Mouse (Mus musculus) cerebellum, postnatal 25 days (tissue): ENCODE measurements at regions not wholly inside any gene's neighbourhood (a gene's known extent, or its start where the extent isn't known, plus 50 kb on each side); places are given as distances from the start of the nearest gene placed in this dataset.
A peak's percentile ranks its signal among the peaks of the same experiment; 100 is the strongest.

Experiments
- DNase-seq, 2 experiments: peaks; one replicate each; pipeline ENCODE4 v3.0.0; 2021; ENCODE audit warnings: mixed read lengths in 2 of 2

DNA sequence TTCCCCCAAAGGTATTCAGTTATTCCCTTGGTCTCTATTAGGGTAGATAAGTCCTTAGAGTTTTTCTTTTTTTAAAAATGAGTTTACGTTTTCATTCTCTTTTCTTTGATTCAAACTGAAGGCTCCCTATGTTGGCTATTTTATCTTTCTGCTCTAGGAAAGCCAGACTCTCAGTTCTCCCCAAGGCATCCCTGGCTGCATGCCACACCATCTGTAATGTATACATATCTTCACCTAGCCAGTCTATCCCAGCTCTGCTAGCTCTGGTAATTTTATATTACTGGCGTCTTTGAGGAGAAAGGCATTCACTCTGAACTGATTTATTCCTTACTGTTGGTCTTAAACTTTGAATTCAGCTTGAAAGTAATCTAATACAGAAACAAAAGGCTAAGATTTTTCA lies 65.2 kb upstream of the Cabcoco1 start:
- peak; percentile 54 to 81 for DNase-seq

DNA sequence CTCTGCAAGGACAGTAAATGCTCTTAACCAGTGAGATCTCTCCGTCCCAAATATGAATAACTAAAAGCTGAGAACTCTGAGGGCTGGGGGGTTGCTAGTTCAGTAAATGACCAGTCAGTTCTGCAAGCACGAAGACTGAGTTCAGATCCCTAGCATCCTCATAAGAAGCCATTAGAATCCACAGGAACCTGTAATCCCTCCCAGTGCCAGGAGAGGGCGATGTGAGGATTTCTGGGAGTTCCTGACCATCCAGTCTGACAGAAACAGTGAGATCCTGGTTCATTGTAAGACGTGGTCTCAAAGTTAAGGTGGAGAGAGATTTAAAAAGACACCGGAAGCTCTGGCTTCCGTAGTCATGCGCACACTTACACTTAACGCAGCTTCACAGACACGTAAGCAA lies 70.2 kb upstream of the Cabcoco1 start:
- peak in 1 of 2 experiments; percentile 13 for DNase-seq

DNA sequence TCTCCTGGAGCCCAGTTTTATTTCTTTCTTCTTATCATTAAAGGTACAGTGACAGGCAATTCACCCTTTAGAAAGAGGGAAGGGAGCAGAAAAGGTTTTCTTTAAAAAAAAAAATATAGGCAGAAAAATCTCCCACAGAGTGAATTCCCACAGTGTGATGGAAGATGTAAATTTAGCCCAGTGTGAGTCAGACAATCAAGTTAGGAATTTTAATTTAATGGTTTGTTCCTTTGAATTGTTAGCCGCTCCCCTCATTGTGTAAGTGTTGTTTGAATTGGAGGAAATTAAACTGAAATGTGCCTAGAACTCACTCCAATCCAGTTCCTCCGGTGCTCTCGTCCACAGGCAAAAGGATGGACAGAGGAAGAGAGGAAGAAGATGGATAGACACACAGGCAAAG lies 71.0 kb upstream of the Cabcoco1 start:
- DNase-seq = no peak

DNA sequence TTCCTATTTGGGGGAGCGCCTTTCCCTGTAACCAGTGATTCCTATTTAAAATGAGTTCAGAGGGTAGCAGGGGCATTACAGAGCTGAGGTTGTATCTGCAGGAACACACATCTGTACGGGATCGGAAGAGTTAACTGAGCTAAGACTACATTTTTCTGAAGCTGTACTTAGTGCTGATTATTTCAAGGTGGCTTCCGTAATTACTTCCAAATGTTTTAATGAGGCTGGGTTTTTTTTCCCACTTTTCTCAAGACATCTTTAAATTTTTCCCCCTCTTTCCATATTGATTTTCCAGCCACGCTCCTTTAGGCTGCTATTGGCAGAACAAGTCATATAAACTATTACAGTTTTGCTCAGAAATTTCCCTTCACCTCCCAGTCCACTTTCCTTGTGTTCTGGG lies 82.1 kb upstream of the Cabcoco1 start:
- no peak for DNase-seq

DNA sequence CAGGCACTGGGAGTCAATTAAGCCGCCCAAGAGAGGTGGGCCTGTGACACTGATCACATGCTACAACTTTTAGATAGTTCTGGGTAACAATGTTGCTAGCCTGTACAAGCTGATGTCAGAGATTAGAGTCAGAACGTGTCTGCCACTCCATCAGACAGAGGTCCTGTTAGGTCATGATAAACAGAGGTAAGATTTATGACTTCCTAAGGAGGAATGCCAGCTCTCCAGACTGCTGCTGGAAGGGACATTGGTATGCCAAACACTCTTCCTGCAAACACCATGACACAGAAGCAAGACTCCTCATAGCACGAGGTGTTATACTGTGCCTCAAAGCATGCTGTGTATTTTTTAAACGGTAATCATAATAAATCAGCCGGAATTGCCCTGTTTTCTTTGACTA lies 83.6 kb upstream of the Cabcoco1 start:
- no peak for DNase-seq

DNA sequence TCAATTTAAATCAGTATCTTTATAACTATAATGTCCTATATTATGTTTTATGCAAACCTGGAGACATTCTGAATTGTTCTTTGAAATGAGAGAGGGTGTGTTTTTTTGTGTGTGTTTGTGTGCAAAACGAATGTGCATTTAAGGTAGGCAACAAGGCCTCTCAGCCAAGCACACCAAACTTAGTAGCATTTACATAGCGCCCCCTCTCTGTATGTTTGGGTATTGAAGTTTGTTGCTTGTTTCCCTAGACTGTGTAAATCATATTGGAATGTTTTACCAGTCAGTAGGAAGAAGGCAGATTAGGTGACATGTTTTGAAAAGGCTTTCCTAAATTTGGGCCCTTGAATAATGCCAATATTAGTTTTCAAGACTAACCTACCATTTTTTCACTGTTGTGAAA lies 84.1 kb upstream of the Cabcoco1 start:
- DNase-seq = no peak

DNA sequence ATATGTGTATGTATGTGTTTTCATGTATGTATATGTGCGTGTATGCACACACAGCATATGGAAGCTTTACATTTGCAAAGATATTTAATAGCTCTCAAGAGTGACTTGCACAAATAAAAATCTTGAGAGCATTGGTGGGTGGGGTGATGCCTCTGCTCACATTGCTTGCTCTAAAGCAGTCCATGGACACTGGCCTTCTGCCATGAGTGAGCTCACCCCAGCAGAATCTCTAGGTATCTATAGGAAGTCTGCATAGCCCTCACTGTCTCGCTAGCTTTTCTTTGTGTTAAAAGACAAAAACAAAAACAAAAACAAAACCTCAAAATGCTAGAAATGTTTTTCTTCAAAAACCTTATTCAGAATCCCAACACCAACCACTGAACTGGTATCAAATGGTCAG lies 87.8 kb upstream of the Cabcoco1 start:
- no peak for DNase-seq

DNA sequence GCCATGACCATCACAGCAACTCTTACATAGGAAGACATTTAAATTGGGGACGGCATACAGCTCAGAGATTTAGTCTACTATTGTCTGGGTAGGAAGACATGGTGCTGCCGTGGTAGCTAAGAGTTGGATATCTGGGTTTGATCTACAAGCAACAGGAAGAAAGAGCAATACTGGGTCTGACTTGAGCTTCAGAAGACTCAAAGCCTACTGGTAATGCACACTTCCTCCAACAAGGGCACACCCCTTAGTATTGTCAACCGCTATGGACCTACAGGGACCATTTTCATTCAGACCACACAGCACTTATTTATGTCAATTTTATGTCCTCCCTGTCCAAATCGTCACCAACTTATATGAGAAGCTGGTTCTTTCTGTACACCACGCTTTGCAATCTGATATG lies 90.3 kb upstream of the Tmem26 start:
- no peak for DNase-seq

DNA sequence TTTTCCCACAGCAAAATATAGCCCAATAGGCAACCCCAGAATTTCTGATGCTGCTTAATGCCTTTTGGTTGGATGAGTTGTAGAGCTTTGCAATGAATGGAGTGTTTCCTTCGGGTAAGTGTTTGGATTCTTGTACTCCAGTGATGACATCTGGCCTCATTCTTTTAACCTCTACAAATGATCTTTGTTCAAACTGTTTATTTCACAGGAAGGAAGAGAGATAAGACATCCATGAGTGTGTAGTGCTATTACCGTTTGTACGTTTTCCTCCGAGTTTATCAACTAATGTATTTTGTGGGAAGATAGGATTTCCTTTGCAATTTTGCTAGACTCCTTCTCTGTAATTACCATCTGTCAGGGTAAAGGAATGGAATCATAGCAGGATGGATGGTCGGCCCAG lies 70.7 kb upstream of the Tmem26 start:
- DNase-seq = no peak

DNA sequence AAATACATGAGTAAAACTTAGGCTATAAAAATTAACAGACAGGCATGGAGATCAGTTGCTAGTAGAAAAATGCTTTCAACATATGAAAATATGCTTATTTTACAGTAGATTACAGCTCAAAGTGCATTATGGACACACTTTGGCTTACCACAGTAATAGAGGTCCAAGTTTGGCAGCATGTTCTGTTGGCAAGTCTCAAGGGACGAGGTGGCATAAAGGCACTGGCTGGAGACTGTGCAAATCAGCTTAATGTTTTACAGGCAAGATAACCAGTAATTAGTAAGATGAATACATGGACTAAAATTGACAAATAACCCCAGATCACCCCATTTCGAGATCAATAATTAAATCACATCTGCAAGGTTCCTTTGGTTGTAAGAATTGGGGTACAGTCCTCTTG lies 68.0 kb upstream of the Tmem26 start:
- no peak for DNase-seq

DNA sequence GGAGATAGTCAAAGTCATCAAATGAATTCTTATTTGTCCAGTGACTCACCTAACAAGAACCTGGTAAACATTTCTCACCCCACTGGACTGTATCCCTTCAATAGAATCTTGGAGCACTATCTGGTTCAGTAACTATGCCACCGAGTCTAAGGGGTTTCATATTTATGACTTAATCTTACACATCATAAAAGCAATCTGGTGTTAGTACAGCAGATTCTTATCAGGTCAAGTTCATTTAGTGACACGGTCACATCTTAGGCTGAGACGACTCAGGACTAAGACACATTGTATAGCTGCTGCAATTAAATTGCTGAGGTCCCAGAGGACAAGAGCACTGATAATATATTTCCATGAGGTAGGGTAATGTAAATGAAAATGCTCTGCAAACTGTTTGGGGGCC lies 57.4 kb upstream of the Tmem26 start:
- DNase-seq = no peak

DNA sequence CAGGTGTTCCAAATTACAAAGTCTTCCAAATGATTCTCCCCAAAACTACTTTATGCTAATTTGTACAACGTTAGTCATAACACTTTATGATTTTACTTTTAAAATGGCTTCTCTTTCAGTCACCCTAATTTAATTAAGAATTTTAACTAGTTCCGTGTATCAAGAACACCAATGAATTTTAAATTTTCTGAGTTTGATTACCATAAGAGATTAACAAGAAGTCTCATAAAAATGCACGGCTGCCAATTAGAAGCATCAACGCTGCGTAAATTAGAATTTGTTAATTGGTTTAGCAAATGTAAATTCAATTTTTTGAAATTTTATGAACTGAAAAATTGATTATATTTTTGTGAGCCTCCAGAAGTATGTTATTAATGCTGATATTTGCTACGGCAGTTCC lies 54.1 kb upstream of the Tmem26 start:
- DNase-seq = no peak

DNA sequence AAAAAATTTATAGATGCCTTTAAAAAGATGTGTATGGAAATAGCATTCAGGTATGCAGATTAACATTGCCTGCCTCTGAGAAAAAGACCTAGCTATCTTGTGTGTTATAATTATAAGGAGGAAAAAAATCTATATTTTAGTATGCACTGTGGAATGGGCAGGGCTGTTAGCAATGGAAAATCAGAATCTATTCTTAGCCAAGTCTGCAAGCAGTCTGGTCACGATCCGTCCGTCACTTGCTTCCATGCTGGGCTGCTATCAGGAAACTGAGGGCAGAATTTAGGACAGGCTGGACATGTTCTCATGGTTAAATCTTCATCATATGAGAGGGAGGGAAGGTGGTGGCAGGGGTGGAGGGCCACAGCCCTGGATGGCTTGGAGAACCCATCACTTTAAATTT lies 53.5 kb upstream of the Tmem26 start:
- DNase-seq = peak; percentile 15 to 18

DNA sequence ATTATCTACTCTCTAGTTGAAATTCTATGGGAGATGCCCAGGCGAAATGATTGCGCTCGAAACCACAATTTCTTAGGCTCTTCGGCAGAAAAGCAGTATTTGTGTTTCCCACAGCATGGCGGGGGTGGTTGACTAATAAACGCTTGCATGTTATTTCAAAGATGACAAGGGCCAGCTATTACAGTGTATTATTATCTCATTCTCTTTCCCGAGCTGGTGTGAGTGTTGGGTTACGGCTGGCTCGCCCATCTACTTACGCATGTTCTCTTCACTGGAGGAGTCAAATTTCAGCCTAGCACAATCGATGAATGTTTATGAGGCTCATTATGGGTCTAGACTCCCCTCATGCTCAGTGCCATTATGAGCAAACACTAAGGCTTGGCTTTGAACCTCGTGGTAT lies 51.2 kb upstream of the Tmem26 start:
- no peak for DNase-seq

DNA sequence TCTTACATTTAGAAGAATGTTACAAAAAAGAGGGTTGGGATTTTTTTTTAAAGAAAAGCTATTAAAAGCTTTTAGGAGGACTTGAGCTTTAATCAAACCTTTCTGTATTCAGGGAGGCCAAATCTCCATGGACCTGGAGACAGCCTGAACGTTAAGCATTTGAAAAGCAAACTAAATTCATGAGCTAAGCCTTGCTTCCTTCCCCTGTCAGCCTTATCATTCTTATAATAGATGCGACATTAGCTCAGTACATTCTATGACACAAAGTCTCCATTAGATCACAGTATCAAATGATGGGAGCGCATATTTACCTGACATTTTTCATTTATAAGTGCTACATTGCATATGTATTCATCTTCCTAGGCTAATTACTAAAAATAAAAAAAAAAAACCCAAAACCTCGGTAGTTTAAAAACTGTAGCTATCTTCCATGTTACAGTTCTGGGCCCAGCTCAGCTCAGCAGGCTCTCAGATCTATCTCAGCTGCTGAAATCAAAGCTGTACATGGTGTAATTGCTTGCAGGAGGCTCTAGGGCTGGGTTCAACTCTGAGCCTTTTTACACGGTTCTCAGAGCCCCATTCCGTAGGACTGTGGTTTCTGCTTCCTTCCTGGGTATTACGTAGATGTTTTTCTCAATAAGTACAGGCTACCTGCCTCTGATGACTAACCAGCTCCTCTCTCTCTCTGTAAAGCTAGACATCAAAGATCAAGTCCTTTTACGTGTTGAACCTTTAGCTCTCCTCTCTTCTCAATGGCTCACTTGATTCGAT lies 50.2 kb upstream of the Tmem26 start:
- DNase-seq = no peak
